Mouse (Mus musculus): ENCODE results near the gene Rad51. TPM values are rescaled to one million over a fixed set of nuclear protein-coding genes. Genes with fewer than 3 reads are reported as not detected.

Gene Rad51
- total and polyA plus RNA-seq, 2 experiments from 2014 or later: 8.1 to 10.9 TPM

GRCm38 (mm10) chr2:119108554-119108953 is 4.0 kb upstream of the Rad51 start:
- 0 out of 2 replicates have a peak, but pooled peaks cover 8% of the 10 kb centered on the region for H3K4me1 ChIP-seq (ENCODE audit: control insufficient read depth, insufficient read depth)
- ATAC-seq (ENCODE audit: insufficient read depth, low read depth): no peak

DNA sequence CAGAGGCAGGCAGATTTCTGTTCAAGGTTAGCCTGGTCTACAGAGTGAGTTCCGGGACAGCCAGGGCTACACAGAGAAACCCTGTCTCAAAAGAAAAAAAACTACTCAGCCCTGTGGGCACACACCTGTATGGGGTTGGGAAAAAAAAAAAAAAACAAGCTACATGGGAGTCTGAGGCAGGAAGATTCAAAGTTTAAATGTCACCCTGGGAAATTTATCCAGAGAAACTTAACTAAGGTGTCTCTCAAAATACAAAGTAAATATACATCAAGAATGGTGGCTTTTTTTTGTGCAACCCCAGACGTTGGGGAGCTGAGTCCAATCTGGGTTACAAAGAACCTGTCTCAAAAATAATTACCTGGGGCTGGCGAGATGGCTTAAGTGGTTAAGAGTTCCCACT is 1.5 kb upstream of the Rad51 start:
- TF ChIP-seq CTCF (IDR thresholded peaks at IDR 0.05; ENCODE audit: low read depth) (no peak), EP300 (IDR thresholded peaks at IDR 0.05; ENCODE audit: low read depth) (no peak)
- no peak overlapping the region for H3K9ac ChIP-seq (replicated peaks; ENCODE audit: low read depth, low read length)
- H3K4me1 ChIP-seq (ENCODE audit: control insufficient read depth, insufficient read depth): 0 out of 2 replicates have a peak, but pooled peaks cover 9% of the 10 kb centered on the region
- no peak overlapping the region for H3K27ac ChIP-seq (ENCODE audit: low read depth)
- H3K4me3 ChIP-seq (ENCODE audit: low read depth, low read length): no peak overlapping the region
- no peaks in the 10 kb centered on the region for H3K36me3 ChIP-seq (replicated peaks; ENCODE audit: control insufficient read depth, insufficient read depth, low read length)
- 96% methylated on average over 3 of the region's 3 CpGs for WGBS
- ATAC-seq (ENCODE audit: insufficient read depth, low read depth): no peak
- H3K9me3 ChIP-seq (replicated peaks; ENCODE audit: control insufficient read depth, low read length): no peaks in the 10 kb centered on the region
- DNase-seq (ENCODE audit: low spot score): no peak
- no peak overlapping the region for H3K4me2 ChIP-seq (ENCODE audit: low read depth, low read length)
- H3K27me3 ChIP-seq (ENCODE audit: control insufficient read depth, insufficient read depth, low read length): no peaks in the 10 kb centered on the region

More at GRCm38 (mm10) chr2:119108554-119108953, 4.0 kb upstream of the Rad51 start:
- whole genome bisulfite sequencing: 46% methylated on average over 4 of the region's 4 CpGs
- no peak overlapping the region for H3K4me3 ChIP-seq (ENCODE audit: low read depth, low read length)
- no peak overlapping the region for H3K9ac ChIP-seq (replicated peaks; ENCODE audit: low read depth, low read length)
- H3K9me3 ChIP-seq (replicated peaks; ENCODE audit: control insufficient read depth, low read length): no peaks in the 10 kb centered on the region
- peak; percentile 31 for DNase-seq (ENCODE audit: low spot score)
- no peak overlapping the region for H3K27ac ChIP-seq (ENCODE audit: low read depth)
- no peak overlapping the region for H3K4me2 ChIP-seq (ENCODE audit: low read depth, low read length)
- TF ChIP-seq EP300 (IDR thresholded peaks at IDR 0.05; ENCODE audit: low read depth): no peak
- TF ChIP-seq CTCF (IDR thresholded peaks at IDR 0.05; ENCODE audit: low read depth): no peak
- H3K27me3 ChIP-seq (ENCODE audit: control insufficient read depth, insufficient read depth, low read length): no peaks in the 10 kb centered on the region
- 0 out of 2 replicates have a peak, but pooled peaks cover 9% of the 10 kb centered on the region for H3K36me3 ChIP-seq (replicated peaks; ENCODE audit: control insufficient read depth, insufficient read depth, low read length)

GRCm38 (mm10) chr2:119113121-119113925 is 730 bp downstream of the Rad51 start:
- no peak for TF ChIP-seq EP300 (IDR thresholded peaks at IDR 0.05; ENCODE audit: low read depth)
- no peak for TF ChIP-seq CTCF (IDR thresholded peaks at IDR 0.05; ENCODE audit: low read depth)
- H3K4me3 ChIP-seq (ENCODE audit: low read depth, low read length): peak overlapping the region; percentile 75
- H3K36me3 ChIP-seq (replicated peaks; ENCODE audit: control insufficient read depth, insufficient read depth, low read length): 0 out of 2 replicates have a peak, but pooled peaks cover 6% of the 10 kb centered on the region
- peak overlapping the region; percentile 77; the same call in 1 of the 2 replicates for H3K27ac ChIP-seq (ENCODE audit: low read depth)
- no peak for ATAC-seq (ENCODE audit: insufficient read depth, low read depth)
- peak overlapping the region; percentile 99 for H3K4me2 ChIP-seq (ENCODE audit: low read depth, low read length)
- 10% methylated on average over 20 of the region's 20 CpGs for WGBS
- no peak for DNase-seq (ENCODE audit: low spot score)
- 0 out of 2 replicates have a peak, but pooled peaks cover 9% of the 10 kb centered on the region for H3K4me1 ChIP-seq (ENCODE audit: control insufficient read depth, insufficient read depth)
- H3K9ac ChIP-seq (replicated peaks; ENCODE audit: low read depth, low read length): peak overlapping the region; percentile 49
- H3K9me3 ChIP-seq (replicated peaks; ENCODE audit: control insufficient read depth, low read length): no peaks in the 10 kb centered on the region
- H3K27me3 ChIP-seq (ENCODE audit: control insufficient read depth, insufficient read depth, low read length): no peaks in the 10 kb centered on the region

- Histone ChIP-seq H3K36me3 (replicated peaks; ENCODE audit: control insufficient read depth, insufficient read depth, low read length) (peaks cover 64% of the 10 kb centered on the region), H3K9ac (replicated peaks; ENCODE audit: low read depth, low read length) (no peak overlapping the region), H3K4me2 (ENCODE audit: low read depth, low read length) (no peak overlapping the region), H3K9me3 (replicated peaks; ENCODE audit: control insufficient read depth, low read length) (no peaks in the 10 kb centered on the region), H3K27me3 (ENCODE audit: control insufficient read depth, insufficient read depth, low read length) (no peaks in the 10 kb centered on the region), H3K27ac (ENCODE audit: low read depth) (no peak overlapping the region), H3K4me1 (ENCODE audit: control insufficient read depth, insufficient read depth) (no peaks in the 10 kb centered on the region), H3K4me3 (ENCODE audit: low read depth, low read length) (no peak overlapping the region)
- TF ChIP-seq CTCF (IDR thresholded peaks at IDR 0.05; ENCODE audit: low read depth) (no peak), EP300 (IDR thresholded peaks at IDR 0.05; ENCODE audit: low read depth) (no peak)
- DNase-seq (ENCODE audit: low spot score): no peak
- no peak for ATAC-seq (ENCODE audit: insufficient read depth, low read depth)
- WGBS: 24% methylated on average over 5 of the region's 5 CpGs
Measured at GRCm38 (mm10) chr2:119136346-119136898, 23.8 kb downstream of the Rad51 start.

GRCm38 (mm10) chr2:119145199-119145598 is 32.6 kb downstream of the Rad51 start:
- Histone ChIP-seq H3K9ac (replicated peaks; ENCODE audit: low read depth, low read length) (no peak overlapping the region), H3K36me3 (replicated peaks; ENCODE audit: control insufficient read depth, insufficient read depth, low read length) (peaks cover 82% of the 10 kb centered on the region), H3K4me1 (ENCODE audit: control insufficient read depth, insufficient read depth) (no peaks in the 10 kb centered on the region), H3K4me2 (ENCODE audit: low read depth, low read length) (no peak overlapping the region), H3K27ac (ENCODE audit: low read depth) (no peak overlapping the region), H3K4me3 (ENCODE audit: low read depth, low read length) (no peak overlapping the region), H3K27me3 (ENCODE audit: control insufficient read depth, insufficient read depth, low read length) (no peaks in the 10 kb centered on the region), H3K9me3 (replicated peaks; ENCODE audit: control insufficient read depth, low read length) (no peaks in the 10 kb centered on the region)
- peak; percentile 27; the same call in 1 of the 2 replicates for TF ChIP-seq CTCF (IDR thresholded peaks at IDR 0.05; ENCODE audit: low read depth)
- TF ChIP-seq EP300 (IDR thresholded peaks at IDR 0.05; ENCODE audit: low read depth): no peak
- no peak for ATAC-seq (ENCODE audit: insufficient read depth, low read depth)
- 84% methylated on average over 2 of the region's 2 CpGs for WGBS
- DNase-seq (ENCODE audit: low spot score): no peak
